Mouse (Mus musculus) lung, embryonic 15.5 days (tissue): ENCODE results near the gene Bckdha. TPM values are rescaled to one million over a fixed set of nuclear protein-coding genes. Genes with fewer than 3 reads are reported as not detected.
A peak's percentile ranks its signal among the peaks of the same experiment; 100 is the strongest.

Source experiments
- ATAC-seq: fragments of 200-750 bp; cut with Nextera tagmentation; 2 replicates; pipeline ENCODE4 v1.8.0; 2017; ENCODE audit warnings: moderate number of reproducible peaks, borderline replicate concordance; ENCODE audit not compliant: low FRiP score, low TSS enrichment; ENCODE audit errors: extremely low read depth
- H3K27ac ChIP-seq: fragments of 300-500 bp; sonication (generic); 2 replicates; pipeline ENCODE4 v1.5.1; 2015; ENCODE audit warnings: moderate library complexity, mild to moderate bottlenecking, inconsistent platforms
- H3K27me3 ChIP-seq: fragments of 300-500 bp; sonication (generic); 2 replicates; pipeline ENCODE4 v1.6.1; 2015; ENCODE audit warnings: inconsistent platforms
- H3K36me3 ChIP-seq: fragments of 300-500 bp; sonication (generic); 2 replicates; pipeline ENCODE4 v1.6.1; 2015; ENCODE audit warnings: inconsistent platforms
- H3K4me1 ChIP-seq: fragments of 300-500 bp; sonication (generic); 2 replicates; pipeline ENCODE4 v1.6.1; 2015; ENCODE audit warnings: inconsistent platforms
- H3K4me2 ChIP-seq: fragments of 300-500 bp; sonication (generic); 2 replicates; pipeline ENCODE4 v1.6.1; 2015; ENCODE audit warnings: inconsistent platforms, mild to moderate bottlenecking, moderate library complexity
- H3K4me3 ChIP-seq: fragments of 300-500 bp; sonication (generic); 2 replicates; pipeline ENCODE4 v1.5.1; 2015; ENCODE audit warnings: mild to moderate bottlenecking, inconsistent platforms
- H3K9ac ChIP-seq: fragments of 300-500 bp; sonication (generic); 2 replicates; pipeline ENCODE4 v1.6.1; 2015; ENCODE audit warnings: inconsistent platforms
- H3K9me3 ChIP-seq: fragments of 300-500 bp; sonication (generic); 2 replicates; pipeline ENCODE4 v1.6.1; 2016; ENCODE audit warnings: inconsistent platforms
- WGBS: fragments of 180-500 bp; shearing (Covaris S2); methylation state at CpG from one replicate; pipeline ENCODE4 v1.1.7; 2015; 5-methylcytosine and 5-hydroxymethylcytosine counted together
- polyA plus RNA-seq: library from polyadenylated mRNA; unstranded; fragments of >200 nt; fragmentation: Nextera tagmentation; extraction: Ambion mirVana; gene quantifications from 2 replicates; pipeline ENCODE4 v1.2.1, GENCODE M21; 2015

Gene Bckdha
- polyA plus RNA-seq, 1 experiment from 2014 or later = 57.0 TPM

DNA sequence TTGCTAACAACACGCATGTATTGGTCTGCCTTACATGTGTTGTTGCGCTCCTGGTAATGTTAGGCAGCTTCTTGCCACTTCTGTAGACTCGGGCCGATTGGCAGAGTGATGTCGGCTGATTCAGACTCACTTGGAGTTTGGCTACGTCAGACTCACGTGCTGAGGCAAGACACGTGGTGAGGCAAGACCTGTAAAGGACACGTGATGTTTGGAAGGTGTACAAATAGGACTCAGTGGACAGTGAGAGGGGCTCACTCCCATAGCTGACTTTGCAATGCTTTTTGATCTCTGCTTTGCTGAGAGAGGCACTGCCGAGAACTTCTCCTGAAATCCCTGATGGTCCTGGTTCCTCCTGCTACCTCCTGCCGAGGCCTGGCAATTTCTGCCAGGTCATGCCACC is 58.1 kb downstream of the Bckdha start:
- Histone ChIP-seq H3K4me1 (no peaks in the 10 kb centered on the region), H3K36me3 (no peaks in the 10 kb centered on the region), H3K9ac (no peak overlapping the region), H3K4me2 (no peak overlapping the region), H3K27me3 (no peaks in the 10 kb centered on the region), H3K27ac (no peak overlapping the region), H3K4me3 (no peak overlapping the region), H3K9me3 (no peaks in the 10 kb centered on the region)
- 79% methylated on average over 11 of the region's 11 CpGs for WGBS
- no peak for ATAC-seq

DNA sequence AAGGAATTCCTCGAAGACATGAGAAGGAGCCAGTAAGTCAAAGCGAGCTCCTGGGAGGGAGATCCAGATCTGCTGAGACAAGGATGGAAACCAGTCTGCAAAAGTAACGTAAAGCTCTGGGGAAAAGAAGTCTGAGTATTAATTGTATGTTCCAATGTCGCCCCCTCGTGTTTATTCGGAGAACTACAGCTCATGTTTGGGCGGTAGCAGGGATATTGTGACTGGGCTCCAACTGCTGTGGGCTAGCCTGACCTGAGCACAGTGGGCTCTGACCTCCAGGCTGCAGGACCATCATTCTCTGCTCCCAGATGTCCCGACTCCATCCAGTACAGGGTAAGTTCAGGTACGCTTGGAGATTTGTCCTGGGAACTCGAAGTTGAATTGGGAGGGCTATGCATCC is 59.1 kb downstream of the Bckdha start:
- H3K4me2 ChIP-seq = no peak overlapping the region
- no peaks in the 10 kb centered on the region for H3K36me3 ChIP-seq

DNA sequence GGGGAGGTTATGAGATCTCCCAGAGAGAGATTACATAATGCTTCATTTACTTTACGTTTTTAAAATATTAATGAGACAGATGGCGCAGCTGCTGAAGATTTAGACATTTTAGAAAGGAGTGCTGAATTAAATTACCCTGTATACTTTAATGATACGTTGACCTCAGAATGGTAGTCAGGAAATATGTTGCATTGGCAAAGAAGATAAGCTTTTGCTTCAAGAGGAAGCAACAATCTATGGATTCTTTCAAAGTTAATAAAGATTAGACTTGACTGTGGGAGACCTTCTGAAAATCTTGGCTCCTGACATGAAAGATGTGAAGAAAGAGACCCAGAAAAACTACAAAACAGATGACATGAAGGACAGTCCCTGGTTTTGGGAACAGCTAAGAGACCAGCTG is 64.9 kb downstream of the Bckdha start:
- H3K27me3 ChIP-seq = no peaks in the 10 kb centered on the region
- no peak overlapping the region for H3K4me3 ChIP-seq
- no peak for ATAC-seq
- no peak overlapping the region for H3K9ac ChIP-seq
- no peaks in the 10 kb centered on the region for H3K4me1 ChIP-seq
- H3K9me3 ChIP-seq = no peaks in the 10 kb centered on the region
- WGBS = 67% methylated on average over 3 of the region's 3 CpGs
- no peak overlapping the region for H3K27ac ChIP-seq
- no peak overlapping the region for H3K4me2 ChIP-seq
- H3K36me3 ChIP-seq = no peaks in the 10 kb centered on the region

More for the DNA sequence above, 59.1 kb downstream of the Bckdha start:
- H3K4me1 ChIP-seq = no peaks in the 10 kb centered on the region
- H3K9me3 ChIP-seq = no peaks in the 10 kb centered on the region
- no peak overlapping the region for H3K27ac ChIP-seq
- peak; percentile 55; the same call in 1 of the 2 replicates for ATAC-seq
- H3K4me3 ChIP-seq = no peak overlapping the region
- no peaks in the 10 kb centered on the region for H3K27me3 ChIP-seq
- H3K9ac ChIP-seq = no peak overlapping the region
- WGBS = 10% methylated on average over 10 of the region's 10 CpGs

DNA sequence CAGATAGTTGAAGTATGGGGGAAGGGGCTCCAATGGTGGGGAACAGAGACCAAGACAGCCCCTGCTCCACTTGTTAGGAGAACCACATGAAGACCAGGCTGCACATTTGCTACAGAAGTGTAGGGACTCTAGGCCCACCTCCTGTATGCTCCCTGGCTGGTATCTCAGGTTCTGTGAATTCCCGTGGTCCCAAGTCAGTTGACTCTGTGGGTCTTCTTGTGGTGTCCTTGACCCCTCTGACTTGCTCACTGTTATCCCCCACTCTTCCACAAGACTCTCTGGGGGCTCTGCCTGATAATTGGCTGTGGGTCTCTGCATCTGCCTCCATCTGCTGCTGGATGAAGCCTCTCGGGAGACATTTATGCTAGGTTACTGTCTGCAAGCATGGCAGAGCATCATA is 67.6 kb downstream of the Bckdha start:
- Histone ChIP-seq H3K9me3 (no peaks in the 10 kb centered on the region), H3K4me3 (no peak overlapping the region), H3K27me3 (no peaks in the 10 kb centered on the region), H3K36me3 (no peaks in the 10 kb centered on the region), H3K4me1 (no peaks in the 10 kb centered on the region), H3K27ac (no peak overlapping the region), H3K4me2 (no peak overlapping the region), H3K9ac (no peak overlapping the region)
- ATAC-seq = no peak
- WGBS = 76% methylated on average over 2 of the region's 2 CpGs

DNA sequence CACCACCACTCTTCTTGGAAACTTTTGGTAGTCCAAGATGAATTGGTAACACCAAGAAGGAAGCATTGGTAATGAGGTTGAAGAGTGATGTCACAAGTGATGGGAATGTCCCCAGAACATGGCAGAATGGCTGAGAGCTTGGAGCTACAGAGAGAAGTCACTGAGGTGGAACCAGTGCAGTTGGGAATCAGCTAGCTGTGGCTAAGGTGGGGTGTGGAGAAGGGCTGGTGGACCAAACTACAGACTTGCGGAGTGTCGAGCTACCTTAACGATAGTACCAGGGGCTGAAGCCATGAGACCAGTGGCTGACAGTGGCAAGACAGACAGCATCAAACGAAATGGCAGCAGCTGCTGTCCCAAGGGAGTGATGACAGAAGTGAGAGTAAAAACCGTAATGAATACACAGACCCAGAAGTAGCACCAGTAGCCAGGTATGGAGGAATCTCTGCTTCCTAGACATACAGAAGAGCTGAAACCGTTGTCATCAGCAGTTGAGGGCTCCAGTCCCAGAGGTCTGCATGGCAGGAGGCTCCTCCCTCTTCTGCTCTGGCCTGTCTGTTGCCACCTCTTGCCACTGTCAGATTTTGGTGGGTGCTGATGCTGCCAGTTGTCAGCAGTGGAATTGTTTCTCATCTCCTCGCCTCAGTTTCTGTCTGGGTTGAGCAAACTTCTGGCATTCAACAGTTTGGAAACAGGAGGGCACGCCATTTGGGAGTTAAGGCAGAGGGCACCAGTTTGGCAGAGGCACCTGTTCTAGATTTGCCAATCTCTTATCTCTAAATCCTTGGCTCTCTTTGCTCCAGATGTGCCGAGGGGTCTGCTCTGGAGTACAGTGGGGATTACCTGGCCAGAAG is 73.2 kb downstream of the Bckdha start:
- Histone ChIP-seq H3K9me3 (no peaks in the 10 kb centered on the region), H3K27ac (no peak overlapping the region), H3K36me3 (no peaks in the 10 kb centered on the region), H3K9ac (no peak overlapping the region), H3K4me1 (0 out of 2 replicates have a peak, but pooled peaks cover 3% of the 10 kb centered on the region), H3K4me3 (no peak overlapping the region), H3K4me2 (no peak overlapping the region), H3K27me3 (no peaks in the 10 kb centered on the region)
- WGBS = 74% methylated on average over 9 of the region's 9 CpGs
- no peak for ATAC-seq

DNA sequence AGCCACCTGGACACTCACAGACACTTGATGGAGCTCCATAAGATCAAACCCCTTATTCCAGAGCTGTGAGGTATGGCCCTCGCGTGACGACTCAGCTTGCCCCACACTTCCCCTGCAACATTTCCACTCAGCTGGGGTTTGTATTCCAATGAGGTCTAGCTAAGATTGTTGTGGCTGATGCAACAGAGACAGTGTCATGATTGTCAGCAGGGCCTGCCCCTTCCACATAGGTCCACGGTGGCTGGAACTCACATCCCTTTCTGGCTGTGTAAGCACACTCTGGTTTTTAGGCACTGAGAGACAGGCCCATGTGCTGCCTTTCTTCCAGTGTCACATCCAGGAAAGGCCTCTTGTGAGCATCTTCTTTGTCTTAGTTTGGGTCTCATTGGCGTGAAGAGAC is 74.1 kb downstream of the Bckdha start:
- H3K27ac ChIP-seq = no peak overlapping the region
- H3K36me3 ChIP-seq = no peaks in the 10 kb centered on the region
- no peaks in the 10 kb centered on the region for H3K9me3 ChIP-seq
- WGBS = 72% methylated on average over 5 of the region's 5 CpGs
- no peak overlapping the region for H3K4me3 ChIP-seq
- H3K27me3 ChIP-seq = no peaks in the 10 kb centered on the region
- H3K4me1 ChIP-seq = 0 out of 2 replicates have a peak, but pooled peaks cover 3% of the 10 kb centered on the region
- ATAC-seq = no peak
- H3K4me2 ChIP-seq = no peak overlapping the region
- no peak overlapping the region for H3K9ac ChIP-seq

DNA sequence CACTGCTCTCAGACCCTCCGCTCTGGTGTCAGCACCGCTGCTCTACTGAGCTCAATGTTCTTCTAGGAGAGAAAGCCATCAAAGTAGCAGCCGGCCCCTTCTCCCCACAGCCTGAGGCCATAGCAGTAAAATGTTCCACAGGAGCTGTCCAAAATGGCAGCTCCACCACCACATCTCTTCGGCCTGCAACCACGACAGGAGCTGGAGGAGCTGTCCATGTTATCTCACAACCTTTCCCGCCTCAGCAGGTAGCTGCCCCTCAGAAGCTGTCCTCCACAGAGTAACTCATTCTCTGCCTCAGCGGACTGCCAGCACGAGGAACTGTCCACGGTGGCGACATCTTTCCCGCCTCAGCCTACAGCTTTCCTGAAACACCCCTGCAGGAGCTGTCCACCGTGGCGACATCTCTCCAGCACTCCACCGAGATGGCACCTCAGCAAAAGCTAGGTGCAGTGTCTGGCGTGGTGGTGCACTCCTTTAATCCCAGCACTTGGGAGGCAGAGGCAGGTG is 76.4 kb downstream of the Bckdha start:
- Histone ChIP-seq H3K27me3 (no peaks in the 10 kb centered on the region), H3K9me3 (no peaks in the 10 kb centered on the region), H3K4me1 (0 out of 2 replicates have a peak, but pooled peaks cover 3% of the 10 kb centered on the region), H3K4me2 (no peak overlapping the region), H3K4me3 (no peak overlapping the region), H3K36me3 (no peaks in the 10 kb centered on the region), H3K27ac (no peak overlapping the region), H3K9ac (no peak overlapping the region)
- ATAC-seq = no peak
- WGBS = 78% methylated on average over 15 of the region's 15 CpGs

Other genes starting within 250 kb of the Bckdha start
- gene Cxcl17, start 246.1 kb downstream of the Bckdha start, polyA plus RNA-seq = 0.21 and 0.34 TPM in 2 replicates
- gene Ceacam1, start 181.4 kb downstream of the Bckdha start, polyA plus RNA-seq = 5.3 and 5.8 TPM in 2 replicates
- 0.08 and 0.16 TPM in 2 replicates for gene Ceacam2, start 119.1 kb downstream of the Bckdha start, polyA plus RNA-seq
- not detected in 2 replicates for gene Erich4, start 43.1 kb downstream of the Bckdha start, polyA plus RNA-seq
- 31.5 and 34.6 TPM in 2 replicates for gene Dmac2, start 39.6 kb downstream of the Bckdha start, polyA plus RNA-seq
- gene B3gnt8, start 32.3 kb downstream of the Bckdha start, polyA plus RNA-seq = 9.9 and 11.4 TPM in 2 replicates
- gene Exosc5, start 183 bp upstream of the Bckdha start, polyA plus RNA-seq = 75.7 and 78.7 TPM in 2 replicates
- gene Tmem91, start 16.2 kb upstream of the Bckdha start, polyA plus RNA-seq = 2.1 and 2.6 TPM in 2 replicates
- gene B9d2, start 21.8 kb upstream of the Bckdha start, polyA plus RNA-seq = 26.8 and 30.9 TPM in 2 replicates
- gene Tgfb1, start 28.0 kb upstream of the Bckdha start, polyA plus RNA-seq = 2.9 and 3.5 TPM in 2 replicates
- 18.2 and 19.2 TPM in 2 replicates for gene Ccdc97, start 60.1 kb upstream of the Bckdha start, polyA plus RNA-seq
- 56.9 and 58.5 TPM in 2 replicates for gene Hnrnpul1, start 95.8 kb upstream of the Bckdha start, polyA plus RNA-seq
- gene Axl, start 129.7 kb upstream of the Bckdha start, polyA plus RNA-seq = 53.7 and 56.5 TPM in 2 replicates
- 10.7 and 11.4 TPM in 2 replicates for gene Cyp2s1, start 157.9 kb upstream of the Bckdha start, polyA plus RNA-seq
- 0.35 and 0.59 TPM in 2 replicates for gene Cyp2b10, start 238.6 kb upstream of the Bckdha start, polyA plus RNA-seq